Mouse (Mus musculus) MEL (cell line): ENCODE results near the gene Mgp.

Experiments used
- CHD2 ChIP-seq: IDR thresholded peaks from 2 replicates; pipeline ENCODE4 v1.6.1; 2011; ENCODE audit warnings: low read length, improper control_type of control experiment
- CTCF ChIP-seq, 3 experiments: IDR thresholded peaks in 2 of 3; conservative IDR thresholded peaks in 1 of 3; 2 replicates each; pipeline ENCODE4 v1.5.1; 2011 to 2012; ENCODE audit warnings: low read length in 3 of 3, low read depth in 2 of 3, mild to moderate bottlenecking in 2 of 3, improper control_type of control experiment in 1 of 3, inconsistent platforms in 1 of 3, mixed read lengths in 1 of 3, moderate library complexity in 1 of 3; ENCODE audit not compliant: control insufficient read depth in 1 of 3, insufficient read depth in 1 of 3, poor library complexity in 1 of 3, severe bottlenecking in 1 of 3
- ELF1 ChIP-seq: IDR thresholded peaks from 2 replicates; pipeline ENCODE4 v1.6.1; 2014; ENCODE audit warnings: low read depth, mild to moderate bottlenecking, inconsistent platforms, low read length, improper control_type of control experiment, moderate library complexity
- NELFE ChIP-seq: IDR thresholded peaks from 2 replicates; pipeline ENCODE4 v1.6.1; 2011; ENCODE audit warnings: low read depth, low read length, improper control_type of control experiment
- POLR2A ChIP-seq, 2 experiments: IDR thresholded peaks; 2 replicates each; pipeline ENCODE4 v1.6.1; 2011 to 2012; ENCODE audit warnings: low read length in 2 of 2, mild to moderate bottlenecking in 2 of 2, control low read depth in 1 of 2, improper control_type of control experiment in 1 of 2, low read depth in 1 of 2, moderate library complexity in 1 of 2; ENCODE audit not compliant: control insufficient read depth in 1 of 2, insufficient read depth in 1 of 2, poor library complexity in 1 of 2
- TBP ChIP-seq: IDR thresholded peaks from 2 replicates; pipeline ENCODE4 v1.8.0; 2011; ENCODE audit warnings: low read depth, low read length, improper control_type of control experiment

- no peak for TF ChIP-seq CTCF (IDR thresholded peaks at IDR 0.05 in 2 of 3, conservative IDR thresholded peaks at IDR 0.05 in 1 of 3; ENCODE audit: control insufficient read depth in 1 of 3, insufficient read depth in 1 of 3, low read depth in 2 of 3, low read length in 3 of 3, poor library complexity in 1 of 3, severe bottlenecking in 1 of 3)
- no peak for TF ChIP-seq POLR2A (IDR thresholded peaks at IDR 0.05; ENCODE audit: control insufficient read depth in 1 of 2, insufficient read depth in 1 of 2, low read depth in 1 of 2, low read length in 2 of 2, poor library complexity in 1 of 2)
- TF ChIP-seq CHD2: no peak
- TF ChIP-seq NELFE: no peak
- TF ChIP-seq TBP: no peak
- no peak for TF ChIP-seq ELF1
These were observed 46.5 kb upstream of the Mgp start, which contains the start of gene Erp27 for GRCm38 (mm10) chr6:136922080-136922479.
